Mouse (Mus musculus) spleen, embryonic (tissue): ENCODE results near the gene Faiml.

Experiments
- CTCF ChIA-PET: fragments of 350-600 bp; sonication (Branson Sonifier 250); formaldehyde crosslinking; loops from one replicate; lab custom pipeline; 2022; lab: Charles Lee

The Faiml gene

GRCm38 (mm10) chr9:99180272-99180671 lies 56.8 kb downstream of the Faiml start:
- CTCF ChIA-PET = no interaction called here
